Mouse (Mus musculus): ENCODE measurements around the gene Chrnb1. TPM values are rescaled to one million over a fixed set of nuclear protein-coding genes. Genes with fewer than 3 reads are reported as not detected.

Chrnb1 gene
- polyA plus RNA-seq, 1 experiment from 2014 or later, result 5.0 TPM

GRCm38 (mm10) chr11:69803328-69803727, 7.6 kb upstream of the Chrnb1 start:
- Histone ChIP-seq H3K4me1 (replicated peaks; ENCODE audit: control insufficient read depth, insufficient read depth) (peaks cover 4% of the 10 kb centered on the region), H3K4me3 (ENCODE audit: low read depth, low read length) (peak overlapping the region; percentile 55), H3K9ac (ENCODE audit: low read length) (peak overlapping the region; percentile 67), H3K36me3 (ENCODE audit: control insufficient read depth, insufficient read depth, low read length) (no peaks in the 10 kb centered on the region), H3K27ac (replicated peaks) (no peak overlapping the region; the same call in 1 of the 2 replicates), H3K27me3 (ENCODE audit: control insufficient read depth, insufficient read depth, low read length) (no peaks in the 10 kb centered on the region), H3K4me2 (replicated peaks; ENCODE audit: low read depth) (peak overlapping the region; percentile 73), H3K9me3 (ENCODE audit: control insufficient read depth, low read length) (no peaks in the 10 kb centered on the region)
- TF ChIP-seq EP300 (optimal IDR thresholded peaks at IDR 0.05) (no peak), CTCF (IDR thresholded peaks at IDR 0.05; ENCODE audit: low read depth) (no peak)
- WGBS, result 4% methylated on average over 12 of the region's 12 CpGs
- DNase-seq (ENCODE audit: low spot score), result peak; percentile 29
- peak; percentile 5 for ATAC-seq (ENCODE audit: low FRiP score, low TSS enrichment)

GRCm38 (mm10) chr11:69802648-69803105, 6.9 kb upstream of the Chrnb1 start:
- Histone ChIP-seq H3K36me3 (ENCODE audit: control insufficient read depth, insufficient read depth, low read length) (no peaks in the 10 kb centered on the region), H3K27me3 (ENCODE audit: control insufficient read depth, insufficient read depth, low read length) (no peaks in the 10 kb centered on the region), H3K9me3 (ENCODE audit: control insufficient read depth, low read length) (no peaks in the 10 kb centered on the region), H3K9ac (ENCODE audit: low read length) (peak overlapping the region; percentile 67), H3K4me2 (replicated peaks; ENCODE audit: low read depth) (peak overlapping the region; percentile 73), H3K27ac (replicated peaks) (no peak overlapping the region), H3K4me1 (replicated peaks; ENCODE audit: control insufficient read depth, insufficient read depth) (peaks cover 4% of the 10 kb centered on the region), H3K4me3 (ENCODE audit: low read depth, low read length) (peak overlapping the region; percentile 55)
- TF ChIP-seq EP300 (optimal IDR thresholded peaks at IDR 0.05) (no peak), CTCF (IDR thresholded peaks at IDR 0.05; ENCODE audit: low read depth) (0 out of 2 replicates have a peak, but pooled peaks have one; percentile 5)
- under 1% methylated on average over 28 of the region's 33 CpGs for WGBS
- peak; percentile 89 for DNase-seq (ENCODE audit: low spot score)
- ATAC-seq (ENCODE audit: low FRiP score, low TSS enrichment), result peak; percentile 30; the same call in 1 of the 2 replicates

- no peak for ATAC-seq (ENCODE audit: low FRiP score, low TSS enrichment)
- peak; percentile 41 for DNase-seq (ENCODE audit: low spot score)
- WGBS, result 1% methylated on average over 29 of the region's 33 CpGs
- Histone ChIP-seq H3K4me3 (ENCODE audit: low read depth, low read length) (peak within 1 kb of the TSS; percentile 55), H3K9me3 (ENCODE audit: control insufficient read depth, low read length) (no peaks in the 10 kb centered on the region), H3K4me2 (replicated peaks; ENCODE audit: low read depth) (peak within 1 kb of the TSS; percentile 73), H3K36me3 (ENCODE audit: control insufficient read depth, insufficient read depth, low read length) (no peaks in the 10 kb centered on the region), H3K9ac (ENCODE audit: low read length) (peak within 1 kb of the TSS; percentile 67), H3K27me3 (ENCODE audit: control insufficient read depth, insufficient read depth, low read length) (no peaks in the 10 kb centered on the region), H3K4me1 (replicated peaks; ENCODE audit: control insufficient read depth, insufficient read depth) (peaks cover 4% of the 10 kb centered on the region), H3K27ac (replicated peaks) (peak within 1 kb of the TSS; percentile 9; the same call in 1 of the 2 replicates)
- TF ChIP-seq CTCF (IDR thresholded peaks at IDR 0.05; ENCODE audit: low read depth) (no peak), EP300 (optimal IDR thresholded peaks at IDR 0.05) (no peak)
These were observed 5.7 kb upstream of the Chrnb1 start, which contains the start of gene Fgf11 for GRCm38 (mm10) chr11:69801379-69801977. Gene Fgf11, minus strand, starts transcription at chr11:69801857.

- Histone ChIP-seq H3K36me3 (ENCODE audit: control insufficient read depth, insufficient read depth, low read length) (no peaks in the 10 kb centered on the region), H3K4me1 (replicated peaks; ENCODE audit: control insufficient read depth, insufficient read depth) (peaks cover 4% of the 10 kb centered on the region), H3K9me3 (ENCODE audit: control insufficient read depth, low read length) (no peaks in the 10 kb centered on the region), H3K9ac (ENCODE audit: low read length) (peak overlapping the region; percentile 61), H3K4me2 (replicated peaks; ENCODE audit: low read depth) (peak overlapping the region; percentile 73), H3K27ac (replicated peaks) (peak overlapping the region; percentile 24), H3K4me3 (ENCODE audit: low read depth, low read length) (peak overlapping the region; percentile 44), H3K27me3 (ENCODE audit: control insufficient read depth, insufficient read depth, low read length) (no peaks in the 10 kb centered on the region)
- 2% methylated on average over 36 of the region's 36 CpGs for WGBS
- ATAC-seq (ENCODE audit: low FRiP score, low TSS enrichment) (peak; percentile 19), DNase-seq (ENCODE audit: low spot score) (peak; percentile 87)
- no peak for TF ChIP-seq EP300 (optimal IDR thresholded peaks at IDR 0.05)
- no peak for TF ChIP-seq CTCF (IDR thresholded peaks at IDR 0.05; ENCODE audit: low read depth)
These were observed 4.9 kb upstream of the Chrnb1 start for GRCm38 (mm10) chr11:69800392-69801197.

- H3K4me2 ChIP-seq (replicated peaks; ENCODE audit: low read depth), result peak overlapping the region; percentile 73
- H3K27me3 ChIP-seq (ENCODE audit: control insufficient read depth, insufficient read depth, low read length), result no peaks in the 10 kb centered on the region
- H3K4me3 ChIP-seq (ENCODE audit: low read depth, low read length), result peak overlapping the region; percentile 44; the same call in 1 of the 2 replicates
- peaks cover 4% of the 10 kb centered on the region for H3K4me1 ChIP-seq (replicated peaks; ENCODE audit: control insufficient read depth, insufficient read depth)
- no peaks in the 10 kb centered on the region for H3K36me3 ChIP-seq (ENCODE audit: control insufficient read depth, insufficient read depth, low read length)
- DNase-seq (ENCODE audit: low spot score), result peak; percentile 31
- peak overlapping the region; percentile 24 for H3K27ac ChIP-seq (replicated peaks)
- no peak overlapping the region for H3K9ac ChIP-seq (ENCODE audit: low read length)
- no peaks in the 10 kb centered on the region for H3K9me3 ChIP-seq (ENCODE audit: control insufficient read depth, low read length)
- TF ChIP-seq CTCF (IDR thresholded peaks at IDR 0.05; ENCODE audit: low read depth), result no peak
- no peak for TF ChIP-seq EP300 (optimal IDR thresholded peaks at IDR 0.05)
- no peak for ATAC-seq (ENCODE audit: low FRiP score, low TSS enrichment)
- WGBS, result 16% methylated on average over 11 of the region's 11 CpGs
These were observed 4.3 kb upstream of the Chrnb1 start for GRCm38 (mm10) chr11:69800138-69800391.

All from stomach, postnatal 0 days (tissue).